Mouse (Mus musculus): Measurements from ENCODE around the gene Ash1l. TPM values are rescaled to one million over a fixed set of nuclear protein-coding genes. Genes with fewer than 3 reads are reported as not detected.

The Ash1l gene
- polyA plus RNA-seq, 1 experiment from 2014 or later = 21.4 TPM

DNA sequence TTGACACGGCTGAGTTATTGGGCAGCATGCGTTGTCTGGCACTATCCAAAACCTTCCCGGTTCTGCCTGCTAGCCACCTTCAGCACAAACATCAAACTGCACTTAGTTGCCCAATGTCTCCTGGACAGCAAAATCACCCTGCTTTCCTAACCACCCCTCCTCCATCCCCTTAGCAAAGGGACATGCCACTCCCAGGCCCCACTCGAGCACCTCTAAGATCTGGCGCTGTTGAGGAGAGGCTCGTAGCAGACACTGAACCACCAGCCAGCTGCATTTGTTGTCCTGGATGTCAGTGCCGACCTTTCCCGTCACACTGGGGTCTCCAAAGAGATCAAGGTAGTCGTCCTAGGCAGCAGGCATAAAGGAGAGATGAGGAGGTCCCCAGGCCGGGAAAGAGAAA is 143.6 kb downstream of the Ash1l start:
- peaks cover 57% of the 10 kb centered on the region for H3K36me3 ChIP-seq (replicated peaks; ENCODE audit: control insufficient read depth, insufficient read depth)
- H3K9ac ChIP-seq = no peak overlapping the region
- H3K9me3 ChIP-seq (ENCODE audit: control insufficient read depth, low read length) = no peaks in the 10 kb centered on the region
- H3K4me1 ChIP-seq (replicated peaks; ENCODE audit: control insufficient read depth, insufficient read depth, low read length) = peaks cover 31% of the 10 kb centered on the region
- ATAC-seq (ENCODE audit: low FRiP score) (no peak), DNase-seq (ENCODE audit: low spot score) (no peak)
- H3K27me3 ChIP-seq (ENCODE audit: control insufficient read depth, insufficient read depth, low read length) = no peaks in the 10 kb centered on the region
- 90% methylated on average over 10 of the region's 10 CpGs for WGBS
- no peak overlapping the region for H3K4me3 ChIP-seq (replicated peaks; ENCODE audit: low read length)
- H3K27ac ChIP-seq = no peak overlapping the region
- peak overlapping the region; percentile 98; the same call in 1 of the 2 replicates for H3K4me2 ChIP-seq (replicated peaks)

DNA sequence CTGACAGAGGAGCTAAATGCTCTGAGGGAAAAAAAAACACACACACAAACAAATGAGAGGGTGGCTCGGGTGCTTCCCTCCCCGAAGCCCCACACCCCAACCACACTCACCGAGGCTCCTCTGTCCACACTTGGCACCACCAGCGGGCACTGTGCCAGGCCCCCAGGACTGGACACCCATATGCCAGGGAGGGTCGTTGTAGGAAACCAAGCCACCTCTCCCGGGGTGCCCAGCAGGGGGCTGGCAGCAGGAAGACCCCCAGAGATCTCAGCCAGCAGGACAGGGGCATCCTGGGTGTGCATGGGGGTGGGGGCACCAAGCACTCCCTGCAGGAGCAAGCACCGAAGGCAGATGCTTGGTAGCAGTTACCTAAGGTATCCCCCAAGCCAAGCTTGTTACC is 150.4 kb downstream of the Ash1l start, which contains the start of gene Gm43738:
Gm43738 (minus strand) TSS at position 289 of the 400 bp plus-strand sequence.
- Histone ChIP-seq H3K9ac (peak within 1 kb of the TSS; percentile 65), H3K4me3 (replicated peaks; ENCODE audit: low read length) (peak within 1 kb of the TSS; percentile 65), H3K27me3 (ENCODE audit: control insufficient read depth, insufficient read depth, low read length) (no peaks in the 10 kb centered on the region), H3K27ac (peak within 1 kb of the TSS; percentile 80), H3K4me1 (replicated peaks; ENCODE audit: control insufficient read depth, insufficient read depth, low read length) (peaks cover 16% of the 10 kb centered on the region), H3K9me3 (ENCODE audit: control insufficient read depth, low read length) (no peaks in the 10 kb centered on the region), H3K36me3 (replicated peaks; ENCODE audit: control insufficient read depth, insufficient read depth) (peaks cover 45% of the 10 kb centered on the region), H3K4me2 (replicated peaks) (peak within 1 kb of the TSS; percentile 80)
- WGBS = 46% methylated on average over 7 of the region's 7 CpGs
- no peak for DNase-seq (ENCODE audit: low spot score)
- ATAC-seq (ENCODE audit: low FRiP score) = no peak

DNA sequence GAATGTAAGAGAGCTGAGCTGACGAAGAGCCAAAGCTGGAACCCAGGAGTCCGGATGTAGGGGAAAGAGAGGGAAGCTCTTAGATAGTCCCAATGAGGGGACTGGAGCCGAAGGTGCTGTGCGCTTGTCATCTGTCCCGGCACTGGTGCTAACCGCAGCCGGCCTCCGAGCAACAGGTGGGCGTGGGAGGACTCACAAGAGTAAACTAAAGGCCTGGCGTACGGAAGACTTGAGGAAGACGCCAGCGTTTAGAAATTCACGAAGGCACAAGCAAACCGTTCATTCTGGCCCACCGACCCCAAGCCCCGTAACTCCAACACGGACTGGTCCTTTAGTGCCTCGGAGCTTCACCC is 151.0 kb downstream of the Ash1l start:
- 0% methylated on average over 19 of the region's 19 CpGs for WGBS

DNA sequence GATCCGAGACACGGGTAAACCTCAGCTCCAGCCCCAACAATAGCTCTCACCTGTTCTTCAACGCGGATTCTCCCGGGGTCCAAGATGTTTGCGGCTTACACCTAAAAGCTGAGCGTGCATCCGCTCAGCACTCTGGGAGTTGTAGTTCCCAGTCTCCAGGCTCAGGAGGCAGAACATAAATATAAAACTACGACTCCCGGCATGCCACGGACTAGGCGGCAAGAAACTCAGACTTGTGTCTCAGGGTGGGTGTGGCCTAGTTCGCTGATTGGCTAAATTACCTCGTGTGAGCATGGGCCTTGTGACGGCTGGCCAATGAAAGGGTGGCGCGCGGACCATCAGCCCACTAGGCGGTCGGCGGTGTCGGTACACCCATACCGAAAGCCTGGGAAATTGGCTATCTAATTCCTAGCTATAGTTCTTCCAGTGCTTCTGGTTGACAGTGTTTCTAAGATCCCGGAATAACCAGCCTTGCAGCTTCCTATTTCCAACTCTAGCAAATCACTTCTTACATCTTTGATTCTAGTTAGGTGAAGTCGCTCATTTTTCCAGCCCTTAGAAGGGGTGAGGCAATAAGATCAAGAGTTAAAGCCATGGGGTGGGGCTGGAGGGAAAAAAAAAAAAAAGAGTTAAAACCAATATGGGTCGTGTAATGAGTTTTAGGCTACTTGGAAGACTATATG is 151.5 kb downstream of the Ash1l start, which contains the start of gene Fdps:
Fdps (minus strand) TSS at position 148 of the 683 bp plus-strand sequence.
- H3K4me1 ChIP-seq (replicated peaks; ENCODE audit: control insufficient read depth, insufficient read depth, low read length) = peaks cover 16% of the 10 kb centered on the region
- peaks cover 34% of the 10 kb centered on the region for H3K36me3 ChIP-seq (replicated peaks; ENCODE audit: control insufficient read depth, insufficient read depth)
- peak within 1 kb of the TSS; percentile 86 for H3K27ac ChIP-seq
- ATAC-seq (ENCODE audit: low FRiP score) = peak; percentile 99
- WGBS = under 1% methylated on average over 26 of the region's 26 CpGs
- H3K27me3 ChIP-seq (ENCODE audit: control insufficient read depth, insufficient read depth, low read length) = no peaks in the 10 kb centered on the region
- peak within 1 kb of the TSS; percentile 65 for H3K9ac ChIP-seq
- peak within 1 kb of the TSS; percentile 65 for H3K4me3 ChIP-seq (replicated peaks; ENCODE audit: low read length)
- no peaks in the 10 kb centered on the region for H3K9me3 ChIP-seq (ENCODE audit: control insufficient read depth, low read length)
- H3K4me2 ChIP-seq (replicated peaks) = peak within 1 kb of the TSS; percentile 80
- peak; percentile 97 for DNase-seq (ENCODE audit: low spot score)

More for the DNA sequence above, 151.0 kb downstream of the Ash1l start:
- Histone ChIP-seq H3K4me2 (replicated peaks) (peak overlapping the region; percentile 80), H3K9ac (peak overlapping the region; percentile 65), H3K4me3 (replicated peaks; ENCODE audit: low read length) (peak overlapping the region; percentile 65), H3K36me3 (replicated peaks; ENCODE audit: control insufficient read depth, insufficient read depth) (peaks cover 39% of the 10 kb centered on the region), H3K27me3 (ENCODE audit: control insufficient read depth, insufficient read depth, low read length) (no peaks in the 10 kb centered on the region), H3K4me1 (replicated peaks; ENCODE audit: control insufficient read depth, insufficient read depth, low read length) (peaks cover 16% of the 10 kb centered on the region), H3K27ac (peak overlapping the region; percentile 80), H3K9me3 (ENCODE audit: control insufficient read depth, low read length) (no peaks in the 10 kb centered on the region)
- DNase-seq (ENCODE audit: low spot score) = no peak
- peak; percentile 36; the same call in 1 of the 2 replicates for ATAC-seq (ENCODE audit: low FRiP score)

DNA sequence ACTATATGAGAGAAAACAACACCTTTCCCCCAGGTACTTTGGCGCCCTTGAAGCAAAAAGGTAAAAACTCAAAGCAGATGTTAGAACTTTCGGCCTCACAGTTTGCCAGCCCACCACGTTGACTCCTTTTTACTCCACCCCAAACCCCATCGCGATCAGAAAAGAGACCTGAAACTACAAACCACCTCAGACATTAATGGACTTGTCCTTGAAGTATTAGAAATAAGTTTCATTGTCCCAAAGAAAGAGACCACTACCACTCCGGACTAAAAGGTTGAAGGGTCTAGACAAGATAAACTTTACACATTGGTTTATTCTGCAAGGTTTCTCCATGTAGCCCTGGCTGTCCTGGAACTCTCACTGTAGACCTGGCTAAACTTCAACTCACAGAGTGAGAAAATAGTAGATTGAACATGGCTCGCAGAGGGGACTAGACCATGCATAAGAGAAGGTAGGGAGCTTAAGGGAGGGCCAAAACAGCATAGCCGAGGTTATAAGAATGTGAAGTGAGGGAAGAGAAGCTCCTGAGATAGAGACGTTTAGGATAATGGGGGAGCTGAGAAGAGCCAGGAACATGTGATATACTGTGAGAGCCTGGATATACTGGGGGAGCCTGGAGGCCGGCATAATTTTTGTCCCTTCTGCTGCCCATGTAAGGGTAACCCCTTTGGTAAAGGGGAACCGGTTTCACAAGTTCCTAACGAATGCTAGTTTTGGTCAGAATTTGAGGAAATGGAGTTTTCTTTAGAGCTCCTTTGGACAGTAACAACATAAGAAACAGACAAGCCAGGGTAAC is 152.3 kb downstream of the Ash1l start:
- Histone ChIP-seq H3K9me3 (ENCODE audit: control insufficient read depth, low read length) (no peaks in the 10 kb centered on the region), H3K4me3 (replicated peaks; ENCODE audit: low read length) (peak overlapping the region; percentile 65), H3K27me3 (ENCODE audit: control insufficient read depth, insufficient read depth, low read length) (no peaks in the 10 kb centered on the region), H3K4me2 (replicated peaks) (peak overlapping the region; percentile 60), H3K36me3 (replicated peaks; ENCODE audit: control insufficient read depth, insufficient read depth) (peaks cover 26% of the 10 kb centered on the region), H3K27ac (peak overlapping the region; percentile 86), H3K4me1 (replicated peaks; ENCODE audit: control insufficient read depth, insufficient read depth, low read length) (peaks cover 16% of the 10 kb centered on the region), H3K9ac (peak overlapping the region; percentile 51)
- DNase-seq (ENCODE audit: low spot score) (no peak), ATAC-seq (ENCODE audit: low FRiP score) (no peak)
- WGBS = 67% methylated on average over 12 of the region's 12 CpGs

DNA sequence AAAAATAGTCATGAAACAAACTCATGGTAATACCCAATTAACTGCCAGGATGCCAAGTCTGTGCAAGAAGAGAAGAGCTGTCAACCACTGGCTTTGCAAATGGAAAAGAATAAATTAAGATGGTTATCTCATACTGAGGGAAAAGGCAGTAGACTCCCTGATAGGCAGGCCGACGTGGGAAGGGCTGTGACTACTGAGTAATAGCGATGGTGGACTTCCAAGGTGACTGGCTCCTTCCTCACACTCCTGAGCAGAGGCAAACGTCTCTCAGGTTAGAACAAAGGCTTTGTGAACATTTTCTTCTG is 152.8 kb downstream of the Ash1l start:
- H3K9me3 ChIP-seq (ENCODE audit: control insufficient read depth, low read length) = no peaks in the 10 kb centered on the region
- DNase-seq (ENCODE audit: low spot score) (no peak), ATAC-seq (ENCODE audit: low FRiP score) (no peak)
- H3K27me3 ChIP-seq (ENCODE audit: control insufficient read depth, insufficient read depth, low read length) = no peaks in the 10 kb centered on the region
- 69% methylated on average over 4 of the region's 4 CpGs for WGBS
- H3K4me2 ChIP-seq (replicated peaks) = no peak overlapping the region
- H3K4me1 ChIP-seq (replicated peaks; ENCODE audit: control insufficient read depth, insufficient read depth, low read length) = peaks cover 16% of the 10 kb centered on the region
- no peak overlapping the region for H3K4me3 ChIP-seq (replicated peaks; ENCODE audit: low read length)
- no peak overlapping the region for H3K9ac ChIP-seq
- peaks cover 21% of the 10 kb centered on the region for H3K36me3 ChIP-seq (replicated peaks; ENCODE audit: control insufficient read depth, insufficient read depth)
- no peak overlapping the region for H3K27ac ChIP-seq

DNA sequence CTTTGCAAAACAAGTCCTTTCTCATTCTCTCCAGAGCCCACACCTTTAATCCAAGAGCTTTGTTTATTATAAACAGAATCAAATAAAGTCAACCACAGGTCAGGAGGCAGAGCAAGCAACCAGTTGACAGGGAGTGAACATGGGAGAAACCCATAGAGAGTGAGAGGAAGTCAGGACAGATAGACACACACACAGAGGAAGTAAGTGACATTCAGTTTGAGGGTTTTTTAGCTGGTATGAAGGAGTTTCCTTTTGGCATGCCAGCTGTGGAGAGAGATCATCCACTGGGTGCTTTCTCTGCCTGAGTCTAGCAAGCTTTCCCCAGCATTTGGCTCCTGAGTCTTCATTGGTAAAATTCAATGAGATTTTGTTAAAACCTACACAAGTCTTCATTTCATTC is 156.5 kb downstream of the Ash1l start:
- DNase-seq (ENCODE audit: low spot score) = no peak
- Histone ChIP-seq H3K4me2 (replicated peaks) (no peak overlapping the region), H3K36me3 (replicated peaks; ENCODE audit: control insufficient read depth, insufficient read depth) (no peaks in the 10 kb centered on the region), H3K9ac (no peak overlapping the region), H3K9me3 (ENCODE audit: control insufficient read depth, low read length) (no peaks in the 10 kb centered on the region), H3K27ac (no peak overlapping the region), H3K27me3 (ENCODE audit: control insufficient read depth, insufficient read depth, low read length) (no peaks in the 10 kb centered on the region), H3K4me3 (replicated peaks; ENCODE audit: low read length) (no peak overlapping the region), H3K4me1 (replicated peaks; ENCODE audit: control insufficient read depth, insufficient read depth, low read length) (no peaks in the 10 kb centered on the region; the same call in 1 of the 2 replicates)
- no peak for ATAC-seq (ENCODE audit: low FRiP score)

DNA sequence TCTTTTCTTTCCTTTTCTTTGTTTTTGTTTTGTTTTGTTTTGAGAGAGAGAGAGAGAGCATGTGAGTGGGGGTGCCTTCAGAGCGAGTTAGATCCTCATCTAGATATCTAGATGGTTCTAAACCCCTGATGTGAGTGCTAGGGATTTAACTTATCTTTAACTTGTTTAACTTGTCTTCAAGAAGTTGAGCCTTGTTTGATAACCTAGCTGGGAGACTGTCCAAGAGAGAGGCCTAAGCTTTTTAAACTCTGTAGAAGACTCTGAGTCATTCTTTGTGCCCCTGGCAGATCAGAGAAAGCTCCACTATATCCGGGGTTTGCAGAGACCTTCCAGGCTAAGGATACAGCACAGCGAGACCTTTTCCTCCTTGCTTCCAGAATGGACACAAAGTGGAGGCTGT is 157.1 kb downstream of the Ash1l start:
- ATAC-seq (ENCODE audit: low FRiP score) (no peak), DNase-seq (ENCODE audit: low spot score) (no peak)
- Histone ChIP-seq H3K9ac (no peak overlapping the region), H3K9me3 (ENCODE audit: control insufficient read depth, low read length) (no peaks in the 10 kb centered on the region), H3K27me3 (ENCODE audit: control insufficient read depth, insufficient read depth, low read length) (no peaks in the 10 kb centered on the region), H3K27ac (no peak overlapping the region), H3K4me1 (replicated peaks; ENCODE audit: control insufficient read depth, insufficient read depth, low read length) (no peaks in the 10 kb centered on the region; the same call in 1 of the 2 replicates), H3K36me3 (replicated peaks; ENCODE audit: control insufficient read depth, insufficient read depth) (no peaks in the 10 kb centered on the region), H3K4me2 (replicated peaks) (no peak overlapping the region), H3K4me3 (replicated peaks; ENCODE audit: low read length) (no peak overlapping the region)
- WGBS = 78% methylated on average over 3 of the region's 3 CpGs

DNA sequence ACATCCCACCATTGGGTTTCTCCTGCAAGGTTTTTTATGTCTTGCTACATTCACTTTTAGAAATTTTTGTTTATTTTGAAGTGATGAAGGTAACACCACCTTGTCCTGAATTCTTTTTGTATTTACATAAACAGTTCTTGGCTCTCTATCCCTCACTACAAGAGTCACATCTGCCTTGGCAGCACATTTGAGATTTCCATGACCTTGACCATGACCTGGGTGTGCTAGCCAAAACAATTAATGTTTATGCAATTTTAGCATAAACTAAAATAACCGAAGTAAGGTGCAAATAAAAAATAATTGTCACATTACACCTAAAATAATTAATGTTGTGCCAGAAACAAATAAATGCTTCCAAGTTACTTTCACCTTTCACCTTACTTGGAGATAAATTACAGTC is 157.7 kb downstream of the Ash1l start:
- Histone ChIP-seq H3K4me3 (replicated peaks; ENCODE audit: low read length) (no peak overlapping the region), H3K27me3 (ENCODE audit: control insufficient read depth, insufficient read depth, low read length) (no peaks in the 10 kb centered on the region), H3K9me3 (ENCODE audit: control insufficient read depth, low read length) (no peaks in the 10 kb centered on the region), H3K36me3 (replicated peaks; ENCODE audit: control insufficient read depth, insufficient read depth) (no peaks in the 10 kb centered on the region), H3K27ac (no peak overlapping the region), H3K9ac (no peak overlapping the region), H3K4me2 (replicated peaks) (no peak overlapping the region), H3K4me1 (replicated peaks; ENCODE audit: control insufficient read depth, insufficient read depth, low read length) (no peaks in the 10 kb centered on the region)
- WGBS = 79% methylated on average over 1 of the region's 1 CpGs
- DNase-seq (ENCODE audit: low spot score) = no peak
- ATAC-seq (ENCODE audit: low FRiP score) = no peak
